Mouse (Mus musculus) urinary bladder, adult 2 months (tissue): Measurements from ENCODE around the gene Nxt1. TPM values are rescaled to one million over a fixed set of nuclear protein-coding genes. Genes with fewer than 3 reads are reported as not detected.

Experiments
- DNase-seq: peaks from one replicate; pipeline ENCODE4 v3.0.0; 2022; ENCODE audit warnings: low spot score
- polyA plus RNA-seq: library from polyadenylated mRNA; depleted of rRNA; stranded (reverse); fragments of >200 nt; gene quantifications from 2 replicates; pipeline ENCODE4 v1.2.3, GENCODE M21; 2012; rRNA removed

Nxt1 gene
- polyA plus RNA-seq, 1 experiment: 41.5 TPM

- DNase-seq: no peak
These were observed 17.2 kb downstream of the Nxt1 start for GRCm38 (mm10) chr2:148689444-148690140.

GRCm38 (mm10) chr2:148690291-148690690 is 17.9 kb downstream of the Nxt1 start:
- no peak for DNase-seq

- no peak for DNase-seq
These were observed 18.4 kb downstream of the Nxt1 start for GRCm38 (mm10) chr2:148690781-148691180.

GRCm38 (mm10) chr2:148698571-148698970 is 26.2 kb downstream of the Nxt1 start:
- no peak for DNase-seq

- DNase-seq: no peak
These were observed 34.2 kb downstream of the Nxt1 start for GRCm38 (mm10) chr2:148706409-148707201.

GRCm38 (mm10) chr2:148707202-148707530 is 34.8 kb downstream of the Nxt1 start:
- DNase-seq: no peak

GRCm38 (mm10) chr2:148712326-148712725 is 39.9 kb downstream of the Nxt1 start:
- no peak for DNase-seq

GRCm38 (mm10) chr2:148717072-148717471 is 44.7 kb downstream of the Nxt1 start:
- DNase-seq: no peak

GRCm38 (mm10) chr2:148719271-148719995 is 47.0 kb downstream of the Nxt1 start:
- no peak for DNase-seq

Other genes starting within 250 kb of the Nxt1 start
- gene Cd93, start 229.0 kb upstream of the Nxt1 start, polyA plus RNA-seq: 11.9 and 15.2 TPM in 2 replicates
- 11.2 and 13.2 TPM in 2 replicates for gene Gzf1, start 8.4 kb downstream of the Nxt1 start, polyA plus RNA-seq
- 3.5 and 4.0 TPM in 2 replicates for gene Napb, start 59.9 kb downstream of the Nxt1 start, polyA plus RNA-seq
- not detected in 2 replicates for gene Cstl1, start 77.8 kb downstream of the Nxt1 start, polyA plus RNA-seq
- gene Cst11, start 98.9 kb downstream of the Nxt1 start, polyA plus RNA-seq: not detected in 2 replicates
- not detected in 2 replicates for gene 8030411F24Rik, start 109.4 kb downstream of the Nxt1 start, polyA plus RNA-seq
- gene Cst12, start 116.8 kb downstream of the Nxt1 start, polyA plus RNA-seq: not detected in 2 replicates
- not detected in 2 replicates for gene Cst8, start 126.2 kb downstream of the Nxt1 start, polyA plus RNA-seq
- not detected in 2 replicates for gene Cst13, start 147.5 kb downstream of the Nxt1 start, polyA plus RNA-seq
- not detected in 2 replicates for gene Cst9, start 162.5 kb downstream of the Nxt1 start, polyA plus RNA-seq
- gene 9230104L09Rik, start 192.4 kb downstream of the Nxt1 start, polyA plus RNA-seq: not detected in 2 replicates
- 1,153 and 1,196 TPM in 2 replicates for gene Cst3, start 203.1 kb downstream of the Nxt1 start, polyA plus RNA-seq